Mouse (Mus musculus) ES-Bruce4 (cell line): Measurements from ENCODE around the gene Dennd2a.

Experiments
- CTCF ChIP-seq: IDR thresholded peaks from one replicate; pipeline ENCODE4 v1.8.1; 2011; ENCODE audit warnings: low read depth, low read length
- EP300 ChIP-seq: IDR thresholded peaks from 2 replicates; pipeline ENCODE4 v1.6.1; 2011; ENCODE audit warnings: low read depth, low read length; ENCODE audit not compliant: insufficient read depth
- POLR2A ChIP-seq: IDR thresholded peaks from one replicate; pipeline ENCODE4 v1.8.1; 2011; ENCODE audit warnings: low read length; ENCODE audit not compliant: insufficient read depth

DNA sequence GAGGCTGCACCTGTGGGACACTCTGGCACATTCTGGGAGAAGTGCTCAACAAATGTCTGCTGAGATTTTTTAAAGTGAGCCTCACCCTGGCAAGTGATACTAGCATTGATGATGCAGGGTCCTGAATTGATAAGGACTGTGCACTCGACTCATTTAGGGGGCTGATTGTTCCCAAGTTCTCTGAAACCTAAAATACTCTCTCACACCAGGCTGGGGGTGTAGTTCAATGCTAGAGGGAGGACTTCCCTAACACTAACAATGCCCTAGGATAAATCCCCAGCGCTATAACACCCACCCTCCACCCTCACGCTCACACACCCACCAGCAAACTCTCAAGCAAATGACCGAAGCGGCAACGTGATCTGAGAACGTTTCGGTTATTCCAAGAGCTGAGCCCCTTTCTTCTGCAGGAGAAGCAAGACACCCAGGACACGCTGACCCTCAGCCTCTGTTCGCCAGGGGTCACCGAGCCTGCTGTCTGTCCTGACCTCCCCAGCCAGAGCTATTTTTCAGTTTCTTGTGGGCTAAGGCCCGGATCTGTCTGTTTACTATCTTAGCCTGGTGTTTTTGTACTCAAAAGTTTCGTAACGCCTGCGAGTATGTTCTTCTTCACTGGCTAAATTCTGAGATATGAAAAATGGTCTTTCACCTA, 13.8 kb downstream of the Dennd2a start:
- no peak for TF ChIP-seq CTCF
- TF ChIP-seq POLR2A = no peak
- no peak for TF ChIP-seq EP300
